Mouse (Mus musculus) embryonic facial prominence, embryonic 11.5 days (tissue): Measurements from ENCODE around the gene Pdhx. TPM values are rescaled to one million over a fixed set of nuclear protein-coding genes. Genes with fewer than 3 reads are reported as not detected.
A peak's percentile ranks its signal among the peaks of the same experiment; 100 is the strongest.

Experiments
- ATAC-seq: fragments of 200-750 bp; cut with Nextera tagmentation; replicated peaks from 2 replicates; pipeline ENCODE4 v1.8.0; 2017; ENCODE audit warnings: low read depth; ENCODE audit not compliant: insufficient number of reproducible peaks, low FRiP score, low TSS enrichment
- DNase-seq: peaks from one replicate; pipeline ENCODE4 v3.0.0-alpha.2; 2015; ENCODE audit warnings: low spot score
- H3K27ac ChIP-seq: fragments of 300-500 bp; sonication (generic); replicated peaks from 2 replicates; pipeline ENCODE4 v1.5.1; 2014; ENCODE audit warnings: mild to moderate bottlenecking, low read depth, low read length, control low read depth
- H3K27me3 ChIP-seq: fragments of 300-500 bp; sonication (generic); 2 replicates; pipeline ENCODE4 v1.6.1; 2014; ENCODE audit warnings: mild to moderate bottlenecking, low read length, moderate library complexity, mixed read lengths; ENCODE audit not compliant: control insufficient read depth, insufficient read depth
- H3K36me3 ChIP-seq: fragments of 300-500 bp; sonication (generic); replicated peaks from 2 replicates; pipeline ENCODE4 v1.6.1; 2014; ENCODE audit warnings: low read depth, mild to moderate bottlenecking, low read length, moderate library complexity, mixed read lengths; ENCODE audit not compliant: control insufficient read depth, insufficient read depth
- H3K4me1 ChIP-seq: fragments of 300-500 bp; sonication (generic); 2 replicates; pipeline ENCODE4 v1.6.1; 2014; ENCODE audit warnings: low read length, mixed read lengths; ENCODE audit not compliant: control insufficient read depth, insufficient read depth
- H3K4me2 ChIP-seq: fragments of 300-500 bp; sonication (generic); 2 replicates; pipeline ENCODE4 v1.6.1; 2014; ENCODE audit warnings: low read depth, mild to moderate bottlenecking, control low read depth, low read length, moderate library complexity
- H3K4me3 ChIP-seq: fragments of 300-500 bp; sonication (generic); 2 replicates; pipeline ENCODE4 v1.5.1; 2014; ENCODE audit warnings: low read depth, low read length, control low read depth
- H3K9ac ChIP-seq: fragments of 300-500 bp; sonication (generic); replicated peaks from 2 replicates; pipeline ENCODE4 v1.6.1; 2014; ENCODE audit warnings: mild to moderate bottlenecking, control low read depth, low read length
- H3K9me3 ChIP-seq: fragments of 300-500 bp; sonication (generic); replicated peaks from 2 replicates; pipeline ENCODE4 v1.6.1; 2016; ENCODE audit warnings: mild to moderate bottlenecking, low read length, inconsistent platforms, mixed read lengths; ENCODE audit not compliant: control insufficient read depth
- WGBS: fragments of 180-500 bp; shearing (Covaris S2); extraction: QIAGEN DNeasy Blood & Tissue Kit; methylation state at CpG from one replicate; pipeline ENCODE4 v1.1.7; 2014; 5-methylcytosine and 5-hydroxymethylcytosine counted together
- polyA plus RNA-seq: library from polyadenylated mRNA; unstranded; fragments of >200 nt; fragmentation: Nextera tagmentation; extraction: Ambion mirVana; gene quantifications from 2 replicates; pipeline ENCODE4 v1.2.1, GENCODE M21; 2014

Pdhx gene
- polyA plus RNA-seq, 1 experiment from 2014 or later, result 52.1 TPM

DNA sequence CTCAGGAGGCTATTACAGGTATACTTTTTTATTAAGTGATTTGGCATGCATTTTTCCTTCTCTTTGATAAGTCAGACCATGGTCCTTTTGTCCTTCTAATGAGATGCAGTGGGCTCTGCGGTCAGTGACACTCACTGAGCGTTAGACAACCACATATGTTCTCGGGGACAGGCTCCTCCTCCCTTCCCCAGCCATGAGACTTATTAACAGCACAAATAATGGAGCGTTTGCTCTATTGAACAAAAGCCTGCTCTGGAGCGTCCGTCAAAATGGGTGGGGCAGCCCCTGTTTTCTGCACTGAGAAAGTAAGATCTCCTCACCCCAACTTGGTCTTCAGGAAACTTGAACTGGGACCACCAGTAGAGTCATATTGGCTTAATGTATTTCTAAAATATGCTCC lies 16.2 kb upstream of the Pdhx start:
- H3K9ac ChIP-seq, result no peak overlapping the region
- no peak for DNase-seq
- no peaks in the 10 kb centered on the region for H3K27me3 ChIP-seq
- no peaks in the 10 kb centered on the region for H3K9me3 ChIP-seq
- WGBS, result 79% methylated on average over 6 of the region's 6 CpGs
- no peak overlapping the region for H3K27ac ChIP-seq
- H3K36me3 ChIP-seq, result no peaks in the 10 kb centered on the region; the same call in 1 of the 2 replicates
- no peak overlapping the region for H3K4me2 ChIP-seq
- H3K4me3 ChIP-seq, result no peak overlapping the region
- no peak for ATAC-seq
- no peaks in the 10 kb centered on the region for H3K4me1 ChIP-seq

DNA sequence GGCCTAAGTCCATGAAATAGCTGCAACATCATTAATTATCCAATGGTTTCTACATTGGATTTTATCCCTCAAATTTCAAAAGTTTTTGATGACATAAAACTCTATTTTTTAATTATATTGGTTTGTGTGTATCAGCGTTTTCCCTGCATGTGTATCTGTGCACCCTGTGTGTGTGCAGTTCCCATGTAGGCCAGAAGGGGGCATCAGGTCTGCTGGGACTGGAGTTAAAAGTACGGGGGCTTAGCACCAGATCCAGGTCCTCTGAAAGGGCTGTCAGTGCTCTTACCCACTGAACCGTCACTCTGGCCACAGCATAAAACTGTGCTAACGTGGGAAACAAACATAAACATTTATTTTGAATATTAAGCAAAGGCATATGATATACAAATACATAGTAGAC lies 14.8 kb upstream of the Pdhx start:
- H3K4me1 ChIP-seq, result no peaks in the 10 kb centered on the region
- no peaks in the 10 kb centered on the region for H3K9me3 ChIP-seq
- H3K36me3 ChIP-seq, result no peaks in the 10 kb centered on the region; the same call in 1 of the 2 replicates
- no peaks in the 10 kb centered on the region for H3K27me3 ChIP-seq
- DNase-seq, result no peak
- no peak overlapping the region for H3K9ac ChIP-seq
- ATAC-seq, result no peak
- H3K4me2 ChIP-seq, result no peak overlapping the region
- H3K4me3 ChIP-seq, result no peak overlapping the region
- 98% methylated on average over 4 of the region's 4 CpGs for WGBS
- H3K27ac ChIP-seq, result no peak overlapping the region

- DNase-seq (peak; percentile 77), ATAC-seq (no peak; the same call in 1 of the 2 replicates)
Measured at GRCm38 (mm10) chr2:103086432-103086831, 13.1 kb upstream of the Pdhx start.

GRCm38 (mm10) chr2:103085633-103086032 lies 12.3 kb upstream of the Pdhx start:
- Histone ChIP-seq H3K9ac (no peak overlapping the region), H3K27me3 (no peaks in the 10 kb centered on the region), H3K4me1 (no peaks in the 10 kb centered on the region), H3K4me2 (no peak overlapping the region), H3K27ac (no peak overlapping the region), H3K36me3 (no peaks in the 10 kb centered on the region; the same call in 1 of the 2 replicates), H3K4me3 (no peak overlapping the region), H3K9me3 (no peaks in the 10 kb centered on the region)
- no peak for DNase-seq
- ATAC-seq, result no peak
- WGBS, result 75% methylated on average over 10 of the region's 10 CpGs

More at GRCm38 (mm10) chr2:103086432-103086831, 13.1 kb upstream of the Pdhx start:
- Histone ChIP-seq H3K4me1 (no peaks in the 10 kb centered on the region), H3K9me3 (no peaks in the 10 kb centered on the region), H3K4me2 (no peak overlapping the region), H3K36me3 (no peaks in the 10 kb centered on the region; the same call in 1 of the 2 replicates), H3K4me3 (no peak overlapping the region), H3K27ac (no peak overlapping the region), H3K27me3 (no peaks in the 10 kb centered on the region), H3K9ac (no peak overlapping the region)
- WGBS, result 3% methylated on average over 1 of the region's 1 CpGs

DNA sequence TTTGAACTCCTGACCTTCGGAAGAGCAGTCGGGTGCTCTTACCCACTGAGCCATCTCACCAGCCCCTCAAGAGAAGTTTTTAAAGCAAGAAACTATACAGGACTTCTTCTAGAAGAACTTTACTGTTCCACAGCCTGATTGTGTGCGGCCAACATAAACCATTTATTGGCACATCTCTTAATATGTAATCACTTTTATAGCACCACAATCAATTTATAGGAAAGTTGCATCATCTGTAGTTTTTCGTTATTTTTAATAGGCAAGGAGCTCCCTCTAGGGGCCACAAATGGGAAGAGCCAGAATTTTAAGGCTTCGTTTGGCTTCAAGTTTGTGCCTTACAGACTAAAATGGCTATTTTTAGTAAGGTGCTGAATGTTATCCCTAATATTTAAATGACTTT lies 11.1 kb upstream of the Pdhx start:
- ATAC-seq (no peak), DNase-seq (peak; percentile 47)
- WGBS, result 55% methylated on average over 5 of the region's 5 CpGs
- H3K9ac ChIP-seq, result no peak overlapping the region
- no peaks in the 10 kb centered on the region for H3K27me3 ChIP-seq
- no peak overlapping the region for H3K4me2 ChIP-seq
- H3K4me3 ChIP-seq, result no peak overlapping the region
- H3K36me3 ChIP-seq, result no peaks in the 10 kb centered on the region; the same call in 1 of the 2 replicates
- no peak overlapping the region for H3K27ac ChIP-seq
- H3K9me3 ChIP-seq, result no peaks in the 10 kb centered on the region
- H3K4me1 ChIP-seq, result no peaks in the 10 kb centered on the region

DNA sequence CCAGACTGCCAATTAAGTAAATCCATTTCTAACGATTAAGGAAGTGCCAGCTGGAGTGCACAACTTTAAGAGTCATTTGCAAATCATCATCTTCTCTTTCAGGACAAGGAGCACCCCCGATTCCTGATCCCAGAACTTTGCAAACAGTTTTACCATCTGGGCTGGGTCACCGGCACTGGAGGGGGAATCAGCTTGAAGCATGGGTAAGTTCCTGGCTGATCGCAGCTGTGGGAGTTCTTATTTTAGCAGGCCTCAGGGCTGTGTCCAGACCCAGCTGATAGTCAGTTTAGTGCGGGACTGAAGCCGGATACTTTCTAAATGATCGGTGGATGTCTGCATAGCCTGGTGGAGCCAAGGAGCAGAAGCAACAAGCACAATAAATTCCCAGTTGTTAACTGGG lies 9.5 kb upstream of the Pdhx start:
- Histone ChIP-seq H3K4me1 (no peaks in the 10 kb centered on the region), H3K9me3 (no peaks in the 10 kb centered on the region), H3K36me3 (no peaks in the 10 kb centered on the region; the same call in 1 of the 2 replicates), H3K27ac (no peak overlapping the region), H3K4me3 (no peak overlapping the region), H3K27me3 (no peaks in the 10 kb centered on the region), H3K9ac (no peak overlapping the region), H3K4me2 (no peak overlapping the region)
- no peak for DNase-seq
- ATAC-seq, result no peak
- WGBS, result 72% methylated on average over 7 of the region's 7 CpGs

DNA sequence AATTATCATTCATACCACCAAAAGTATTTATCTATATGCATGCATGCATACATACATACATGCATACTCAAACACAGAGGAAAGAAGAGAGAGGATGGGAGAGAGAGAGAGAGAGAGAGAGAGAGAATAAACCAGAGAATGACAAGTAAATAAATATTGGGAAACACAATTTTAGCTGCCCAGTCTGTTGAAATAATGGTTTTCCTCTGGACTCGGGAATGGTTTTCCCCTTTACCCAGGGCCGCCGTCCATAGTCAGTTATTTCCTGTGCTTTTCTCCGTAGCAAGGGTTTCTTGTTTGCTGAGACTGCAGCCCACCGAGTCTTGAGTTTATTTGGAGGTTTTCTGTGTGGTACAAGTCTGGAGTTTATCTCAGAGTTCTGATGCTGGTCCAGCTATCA lies 8.4 kb upstream of the Pdhx start:
- WGBS, result 77% methylated on average over 5 of the region's 5 CpGs
- H3K36me3 ChIP-seq, result no peaks in the 10 kb centered on the region; the same call in 1 of the 2 replicates
- no peaks in the 10 kb centered on the region for H3K9me3 ChIP-seq
- no peak overlapping the region for H3K4me3 ChIP-seq
- no peaks in the 10 kb centered on the region for H3K27me3 ChIP-seq
- no peaks in the 10 kb centered on the region for H3K4me1 ChIP-seq
- no peak overlapping the region for H3K9ac ChIP-seq
- no peak overlapping the region for H3K27ac ChIP-seq
- DNase-seq, result no peak
- no peak overlapping the region for H3K4me2 ChIP-seq
- no peak for ATAC-seq

DNA sequence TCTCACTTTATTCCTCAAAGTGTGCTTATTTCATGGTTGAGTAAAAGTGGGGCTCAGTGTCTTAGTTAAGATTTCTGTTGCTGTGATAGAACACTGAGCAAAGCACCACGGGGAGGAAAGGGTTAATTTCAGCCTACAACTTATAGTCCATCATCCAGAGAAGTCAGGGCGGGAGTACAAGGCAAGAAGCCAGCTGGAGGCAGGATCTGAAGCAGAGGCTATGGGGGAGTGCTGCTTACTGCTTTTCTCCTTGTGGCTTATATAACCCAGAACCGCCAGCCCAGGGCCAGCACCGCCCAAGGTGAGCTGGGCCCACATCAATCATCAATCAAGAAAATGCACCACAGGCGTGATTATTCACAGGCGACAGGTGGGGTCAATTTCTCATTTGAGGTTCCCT lies 7.8 kb upstream of the Pdhx start:
- Histone ChIP-seq H3K27ac (no peak overlapping the region), H3K4me1 (no peaks in the 10 kb centered on the region), H3K9me3 (no peaks in the 10 kb centered on the region), H3K9ac (no peak overlapping the region), H3K27me3 (no peaks in the 10 kb centered on the region), H3K36me3 (no peaks in the 10 kb centered on the region; the same call in 1 of the 2 replicates), H3K4me3 (no peak overlapping the region), H3K4me2 (no peak overlapping the region)
- DNase-seq, result no peak
- WGBS, result 70% methylated on average over 6 of the region's 6 CpGs
- no peak for ATAC-seq
